Mouse (Mus musculus) erythroblast, embryonic 14.5 days (primary cell): ENCODE data around the gene Rrp12.

Source experiments
- GATA1 ChIP-seq: IDR thresholded peaks from 2 replicates; pipeline ENCODE4 v1.6.1; 2012; ENCODE audit warnings: low read length, inconsistent platforms, mixed read lengths
- TAL1 ChIP-seq: IDR thresholded peaks from 3 replicates; pipeline ENCODE4 v1.6.1; 2012; ENCODE audit warnings: low read length, inconsistent platforms, mixed read lengths

DNA sequence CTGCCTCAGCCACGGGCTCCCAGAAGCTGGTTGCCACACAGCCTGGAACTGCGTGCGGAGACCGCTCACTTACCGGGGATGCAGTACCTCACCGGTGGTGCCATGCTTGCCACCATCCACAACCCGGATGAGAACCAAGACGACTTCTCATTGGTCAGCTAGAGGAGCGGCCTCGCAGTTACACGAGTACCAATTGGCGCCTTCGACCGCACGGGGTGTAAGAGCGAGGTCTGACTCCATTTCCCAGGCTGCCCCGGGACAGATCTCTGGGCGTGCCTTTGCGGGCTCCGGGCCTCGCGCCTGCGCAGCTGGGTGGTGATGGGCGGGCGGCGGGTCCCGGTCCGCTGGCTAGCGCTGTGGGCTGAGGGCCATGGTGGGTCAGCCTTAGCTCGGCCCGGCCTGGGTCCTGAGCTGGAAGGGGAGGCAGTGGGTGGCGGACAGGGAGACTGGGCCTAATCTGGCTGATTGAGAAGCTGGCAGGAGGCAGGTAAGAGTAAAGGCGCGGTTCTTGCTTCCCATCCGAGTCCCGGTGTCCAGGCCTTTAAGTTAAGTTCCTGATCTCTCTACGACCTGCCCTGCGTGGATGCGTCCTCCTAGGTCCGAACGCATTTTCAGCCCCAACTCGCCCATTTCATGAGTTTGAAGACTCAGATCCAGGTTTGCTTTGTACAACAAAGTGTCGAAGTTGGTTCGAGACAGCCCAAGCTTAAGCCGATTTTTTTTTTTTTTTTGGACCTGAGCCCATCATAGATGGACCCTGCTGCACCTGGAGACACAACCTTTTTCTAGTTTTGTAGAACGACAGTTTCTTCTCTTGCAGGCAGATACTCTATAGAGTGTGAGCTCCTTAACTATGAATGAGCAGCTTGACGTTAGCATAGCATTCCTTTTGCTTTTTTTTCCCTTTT is 37.5 kb upstream of the Rrp12 start, which contains the start of the genes Exosc1 and Zdhhc16:
- no peak for TF ChIP-seq TAL1
- TF ChIP-seq GATA1, result no peak
